Mouse (Mus musculus) midbrain, postnatal 0 days (tissue): Measurements from ENCODE around the gene Snx8. TPM values are rescaled to one million over a fixed set of nuclear protein-coding genes. Genes with fewer than 3 reads are reported as not detected.

ENCODE experiments used
- ATAC-seq: fragments of 200-750 bp; cut with Nextera tagmentation; 2 replicates; pipeline ENCODE4 v1.8.0; 2017; ENCODE audit warnings: moderate number of reproducible peaks, mild to moderate bottlenecking, moderate TSS enrichment, moderate library complexity; ENCODE audit not compliant: low FRiP score
- DNase-seq: peaks from one replicate; pipeline ENCODE4 v3.0.0-alpha.2; 2015; ENCODE audit warnings: low spot score
- H3K27ac ChIP-seq: fragments of 300-500 bp; sonication (generic); 2 replicates; pipeline ENCODE4 v1.5.1; 2014; ENCODE audit warnings: low read depth, mild to moderate bottlenecking, low read length, mixed read lengths
- H3K27me3 ChIP-seq: fragments of 300-500 bp; sonication (generic); 2 replicates; pipeline ENCODE4 v1.6.1; 2014; ENCODE audit warnings: low read length, control low read depth, mixed read lengths; ENCODE audit not compliant: insufficient read depth
- H3K36me3 ChIP-seq: fragments of 300-500 bp; sonication (generic); 2 replicates; pipeline ENCODE4 v1.6.1; 2014; ENCODE audit warnings: low read length, control low read depth, mixed read lengths; ENCODE audit not compliant: insufficient read depth
- H3K4me1 ChIP-seq: fragments of 300-500 bp; sonication (generic); 2 replicates; pipeline ENCODE4 v1.6.1; 2014; ENCODE audit warnings: mild to moderate bottlenecking, control low read depth, antibody characterized with exemption, low read length, mixed read lengths; ENCODE audit not compliant: insufficient read depth
- H3K4me2 ChIP-seq: fragments of 300-500 bp; sonication (generic); 2 replicates; pipeline ENCODE4 v1.6.1; 2014; ENCODE audit warnings: low read depth, mild to moderate bottlenecking, low read length, mixed read lengths; ENCODE audit not compliant: poor library complexity, severe bottlenecking
- H3K4me3 ChIP-seq: fragments of 300-500 bp; sonication (generic); 2 replicates; pipeline ENCODE4 v1.5.1; 2014; ENCODE audit warnings: low read depth, mild to moderate bottlenecking, low read length, moderate library complexity
- H3K9ac ChIP-seq: fragments of 300-500 bp; sonication (generic); replicated peaks from 2 replicates; pipeline ENCODE4 v1.6.1; 2014; ENCODE audit warnings: mild to moderate bottlenecking, low read length, moderate library complexity, mixed read lengths; ENCODE audit not compliant: poor library complexity, severe bottlenecking
- H3K9me3 ChIP-seq: fragments of 300-500 bp; sonication (generic); 2 replicates; pipeline ENCODE4 v1.6.1; 2016; ENCODE audit warnings: low read length, control low read depth
- CTCF ChIP-seq: IDR thresholded peaks from 2 replicates; pipeline ENCODE4 v1.5.1; 2016; ENCODE audit warnings: antibody characterized with exemption, mild to moderate bottlenecking
- WGBS: fragments of 180-500 bp; shearing (Covaris S2); extraction: QIAGEN DNeasy Blood & Tissue Kit; methylation state at CpG from one replicate; pipeline ENCODE4 v1.1.7; 2014; 5-methylcytosine and 5-hydroxymethylcytosine counted together
- polyA plus RNA-seq: library from polyadenylated mRNA; unstranded; fragments of >200 nt; fragmentation: Nextera tagmentation; extraction: Ambion mirVana; gene quantifications from 2 replicates; pipeline ENCODE4 v1.2.1, GENCODE M21; 2015
- total RNA-seq: library from RNA; depleted of rRNA; stranded (reverse); fragments of >200 nt; gene quantifications from 2 replicates; pipeline ENCODE4 v1.2.3, GENCODE M21; 2014

Snx8 gene
- total and polyA plus RNA-seq, 2 experiments from 2014 or later = 46.9 to 86.8 TPM

DNA sequence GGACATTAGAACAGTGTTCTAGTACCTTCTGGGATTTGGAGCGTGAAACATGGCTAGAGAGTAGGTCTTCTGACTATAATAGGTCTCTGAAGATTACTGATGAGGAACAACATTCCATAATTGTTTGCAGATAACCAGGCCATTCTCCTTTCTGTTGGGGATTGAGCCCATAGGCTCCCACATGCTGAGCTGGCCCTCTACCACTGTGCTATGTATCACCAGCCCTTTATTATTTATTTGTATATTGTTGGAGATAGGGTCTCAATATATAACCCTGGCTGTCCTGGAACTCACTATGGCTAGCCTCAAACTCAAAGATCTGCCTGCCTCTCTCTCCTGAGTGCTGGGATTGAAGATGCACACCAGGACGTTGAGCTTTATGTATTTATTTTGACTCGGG, 585 bp upstream of the Snx8 start:
- H3K36me3 ChIP-seq = no peaks in the 10 kb centered on the region
- H3K27me3 ChIP-seq = no peaks in the 10 kb centered on the region
- H3K4me3 ChIP-seq = peak overlapping the region; percentile 50
- peak overlapping the region; percentile 52; the same call in 1 of the 2 replicates for H3K9ac ChIP-seq
- WGBS = 57% methylated on average over 3 of the region's 3 CpGs
- H3K4me2 ChIP-seq = peak overlapping the region; percentile 82
- peaks cover 6% of the 10 kb centered on the region; the same call in 1 of the 2 replicates for H3K4me1 ChIP-seq
- H3K9me3 ChIP-seq = no peaks in the 10 kb centered on the region
- no peak for ATAC-seq
- H3K27ac ChIP-seq = 0 out of 2 replicates have a peak overlapping the region, but pooled peaks have one; percentile 57
- DNase-seq = no peak
- no peak for TF ChIP-seq CTCF

DNA sequence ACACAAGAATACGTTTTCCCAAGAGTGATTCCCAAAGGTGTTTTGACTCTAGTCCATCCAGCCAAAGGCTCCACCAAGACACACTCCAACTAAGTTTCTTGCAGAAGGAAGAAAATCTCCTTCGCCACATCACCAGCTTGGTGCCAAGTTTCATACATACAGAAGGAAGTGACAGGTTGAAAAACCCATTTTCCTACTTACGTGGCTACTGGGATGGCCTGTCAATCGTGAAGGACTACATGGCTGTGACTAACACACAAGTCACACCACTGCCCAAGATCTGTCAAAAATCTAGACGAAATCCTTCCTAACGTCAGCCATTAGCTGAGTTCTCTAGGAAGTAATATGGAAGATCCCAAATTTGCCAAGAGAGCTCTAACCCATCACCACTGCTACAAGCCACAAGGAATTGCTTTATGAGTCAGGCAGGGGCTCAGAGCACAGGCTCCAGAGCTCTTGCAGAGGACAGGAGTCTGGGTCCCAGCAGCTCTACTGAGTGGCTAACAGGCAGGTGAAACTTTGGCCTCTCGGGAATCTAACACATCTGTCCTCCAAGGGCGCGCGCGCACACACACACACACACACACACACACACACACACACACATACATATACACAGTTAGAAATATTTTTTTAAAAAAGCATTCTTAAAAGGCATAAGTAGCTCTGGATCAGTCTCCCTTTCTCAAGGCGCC, 1.1 kb downstream of the Snx8 start:
- no peak for DNase-seq
- Histone ChIP-seq H3K9ac (peak overlapping the region; percentile 52), H3K4me1 (peaks cover 6% of the 10 kb centered on the region; the same call in 1 of the 2 replicates), H3K4me3 (peak overlapping the region; percentile 50), H3K27ac (no peak overlapping the region), H3K9me3 (no peaks in the 10 kb centered on the region), H3K4me2 (peak overlapping the region; percentile 82), H3K27me3 (no peaks in the 10 kb centered on the region), H3K36me3 (no peaks in the 10 kb centered on the region)
- no peak for TF ChIP-seq CTCF
- 77% methylated on average over 12 of the region's 12 CpGs for WGBS
- no peak for ATAC-seq

DNA sequence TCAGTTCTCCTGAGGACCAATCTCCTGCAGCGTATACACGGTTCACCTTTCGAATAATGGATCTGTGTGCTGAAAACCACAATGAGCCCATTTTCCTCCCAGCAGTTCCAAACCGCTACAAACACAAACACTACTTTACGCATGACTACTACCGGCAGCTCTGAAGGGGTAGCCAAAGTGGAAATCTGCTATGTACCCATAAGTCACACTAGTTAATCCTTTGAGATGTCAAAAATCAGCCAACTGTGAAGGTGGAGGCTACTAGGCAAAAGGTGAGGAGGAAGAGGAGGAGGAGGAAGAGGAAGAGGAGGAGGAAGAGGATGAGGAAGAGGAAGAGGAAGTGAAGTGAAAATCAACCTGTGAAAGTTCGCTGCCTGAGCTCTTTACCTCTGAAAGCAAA, 1.8 kb downstream of the Snx8 start:
- Histone ChIP-seq H3K4me2 (no peak overlapping the region), H3K27me3 (no peaks in the 10 kb centered on the region), H3K9me3 (no peaks in the 10 kb centered on the region), H3K9ac (no peak overlapping the region), H3K4me3 (no peak overlapping the region), H3K27ac (no peak overlapping the region), H3K4me1 (peaks cover 6% of the 10 kb centered on the region; the same call in 1 of the 2 replicates), H3K36me3 (no peaks in the 10 kb centered on the region)
- TF ChIP-seq CTCF = no peak
- DNase-seq (no peak), ATAC-seq (no peak)
- WGBS = 83% methylated on average over 7 of the region's 7 CpGs

DNA sequence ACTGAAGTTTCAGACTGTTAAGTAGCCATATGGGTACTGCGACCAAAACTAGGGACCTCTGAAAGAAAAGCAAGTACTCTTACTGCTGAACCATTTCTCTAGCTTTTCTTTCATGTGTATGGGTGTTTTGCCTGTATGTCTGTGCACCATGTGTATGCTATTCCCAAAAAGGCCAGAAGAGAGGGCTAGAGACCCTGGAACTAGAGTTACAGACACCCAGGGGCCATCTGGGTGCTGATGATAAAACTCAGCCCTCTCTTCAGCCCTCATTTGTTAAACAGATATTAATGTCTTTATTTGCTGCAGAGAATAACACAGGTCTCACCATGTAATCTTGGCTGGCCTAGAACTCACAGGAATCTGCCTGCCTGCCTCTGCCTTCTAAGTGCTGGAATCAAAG, 4.6 kb downstream of the Snx8 start:
- H3K4me1 ChIP-seq = peaks cover 6% of the 10 kb centered on the region; the same call in 1 of the 2 replicates
- no peak overlapping the region for H3K9ac ChIP-seq
- H3K4me2 ChIP-seq = no peak overlapping the region
- no peak; the same call in 1 of the 2 replicates for TF ChIP-seq CTCF
- H3K9me3 ChIP-seq = no peaks in the 10 kb centered on the region
- DNase-seq = no peak
- no peaks in the 10 kb centered on the region for H3K36me3 ChIP-seq
- no peak for ATAC-seq
- no peak overlapping the region for H3K4me3 ChIP-seq
- H3K27ac ChIP-seq = no peak overlapping the region
- H3K27me3 ChIP-seq = no peaks in the 10 kb centered on the region
- 100% methylated on average over 1 of the region's 1 CpGs for WGBS

DNA sequence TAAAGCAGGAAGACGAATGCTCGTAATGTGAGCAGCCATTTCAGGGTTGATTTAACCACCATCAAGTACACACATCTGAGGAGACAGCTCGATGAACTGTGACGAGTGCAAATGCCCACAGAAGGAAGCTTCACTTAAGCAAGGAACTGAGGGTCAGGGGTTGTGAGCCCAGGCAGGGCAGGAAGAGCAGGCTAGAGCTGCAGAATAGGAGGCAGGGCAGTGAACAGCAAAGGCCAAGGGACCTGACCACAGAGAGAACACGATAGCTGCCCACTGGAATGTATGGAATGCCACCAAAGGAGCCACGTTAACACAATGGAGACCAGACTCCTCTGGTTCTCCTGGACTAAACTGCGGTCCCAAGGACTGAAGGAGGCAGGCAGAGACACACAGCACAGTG, 5.5 kb downstream of the Snx8 start:
- DNase-seq (no peak), ATAC-seq (no peak)
- Histone ChIP-seq H3K4me2 (no peak overlapping the region), H3K4me1 (peaks cover 6% of the 10 kb centered on the region; the same call in 1 of the 2 replicates), H3K9me3 (no peaks in the 10 kb centered on the region), H3K36me3 (no peaks in the 10 kb centered on the region), H3K27me3 (no peaks in the 10 kb centered on the region), H3K9ac (no peak overlapping the region), H3K27ac (no peak overlapping the region), H3K4me3 (no peak overlapping the region)
- TF ChIP-seq CTCF = no peak
- WGBS = 24% methylated on average over 7 of the region's 7 CpGs

DNA sequence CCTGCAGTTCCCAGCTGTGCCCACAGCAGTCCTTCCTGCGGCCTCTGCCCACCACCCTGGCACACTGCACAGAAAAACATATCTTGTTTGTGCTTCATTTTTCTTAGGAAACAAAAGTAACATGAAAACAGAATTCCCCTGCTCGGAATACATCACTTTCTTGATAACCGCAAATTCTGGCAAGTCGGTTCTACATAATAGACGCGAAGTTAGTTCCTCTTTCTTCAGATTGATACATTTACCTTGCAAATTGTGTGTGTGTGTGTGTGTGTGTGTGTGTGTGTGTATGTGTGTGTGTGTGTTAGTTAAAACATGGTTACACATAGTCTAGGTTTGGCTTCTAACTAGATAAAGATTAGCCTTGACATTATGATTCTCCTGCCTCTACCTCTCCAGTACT, 6.4 kb downstream of the Snx8 start:
- no peaks in the 10 kb centered on the region for H3K27me3 ChIP-seq
- WGBS = 92% methylated on average over 6 of the region's 6 CpGs
- no peaks in the 10 kb centered on the region for H3K36me3 ChIP-seq
- no peaks in the 10 kb centered on the region for H3K9me3 ChIP-seq
- DNase-seq (no peak), ATAC-seq (no peak)
- H3K4me2 ChIP-seq = no peak overlapping the region
- no peak overlapping the region for H3K4me3 ChIP-seq
- no peak overlapping the region for H3K9ac ChIP-seq
- H3K4me1 ChIP-seq = peaks cover 3% of the 10 kb centered on the region; the same call in 1 of the 2 replicates
- H3K27ac ChIP-seq = no peak overlapping the region
- no peak for TF ChIP-seq CTCF
